Mouse (Mus musculus) heart, postnatal 0 days (tissue): ENCODE results near the gene Lasp1.

Experiments used
- CTCF ChIP-seq: IDR thresholded peaks from 2 replicates; pipeline ENCODE4 v1.5.1; 2016; ENCODE audit warnings: antibody characterized with exemption, control low read depth, low read depth
- EP300 ChIP-seq: IDR thresholded peaks from 2 replicates; pipeline ENCODE4 v1.6.1; 2016; ENCODE audit warnings: antibody characterized with exemption, low read depth

GRCm38 (mm10) chr11:97862148-97862547, 63.3 kb downstream of the Lasp1 start:
- TF ChIP-seq EP300 (no peak), CTCF (no peak)
